Mouse (Mus musculus): ENCODE measurements around the gene Gm20924. TPM values are rescaled to one million over a fixed set of nuclear protein-coding genes. Genes with fewer than 3 reads are reported as not detected.

Gene Gm20924
- not detected in 2 replicates for polyA plus RNA-seq (2012; rRNA removed)

GRCm38 (mm10) chrY:65207427-65207826 lies at the start of gene Gm20924:
Gene Gm20924 (minus strand): TSS chrY:65207527.

Other genes starting within 250 kb of the Gm20924 start
- gene Gm20736, start 170.2 kb upstream of the Gm20924 start, polyA plus RNA-seq (2012; rRNA removed) = not detected in 2 replicates

All from liver, embryonic 18 days (tissue).